Mouse (Mus musculus): ENCODE results near the gene Cfdp1.

Cfdp1 gene

DNA sequence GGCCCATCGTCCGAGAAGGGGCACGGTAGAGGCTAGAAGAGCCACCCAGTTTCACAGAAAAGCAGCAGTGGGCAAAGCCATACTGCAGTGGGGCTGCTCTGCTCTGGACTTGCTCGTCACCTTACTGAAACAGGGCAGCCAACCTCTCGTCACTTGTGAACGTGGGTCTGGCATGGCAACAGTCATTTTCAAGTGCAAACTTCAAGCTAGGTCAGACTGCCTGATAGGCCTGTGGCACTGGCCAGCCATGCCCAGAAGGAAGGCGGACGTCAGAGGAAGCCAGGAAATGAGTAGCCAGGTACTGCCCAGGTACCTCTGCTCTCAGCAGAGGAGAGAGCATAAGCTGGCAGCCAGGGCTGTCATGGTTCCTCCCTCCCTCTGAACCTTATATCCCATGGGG is 113.1 kb downstream of the Cfdp1 start:
- no peak for DNase-seq (ENCODE audit: low spot score in 2 of 2)

DNA sequence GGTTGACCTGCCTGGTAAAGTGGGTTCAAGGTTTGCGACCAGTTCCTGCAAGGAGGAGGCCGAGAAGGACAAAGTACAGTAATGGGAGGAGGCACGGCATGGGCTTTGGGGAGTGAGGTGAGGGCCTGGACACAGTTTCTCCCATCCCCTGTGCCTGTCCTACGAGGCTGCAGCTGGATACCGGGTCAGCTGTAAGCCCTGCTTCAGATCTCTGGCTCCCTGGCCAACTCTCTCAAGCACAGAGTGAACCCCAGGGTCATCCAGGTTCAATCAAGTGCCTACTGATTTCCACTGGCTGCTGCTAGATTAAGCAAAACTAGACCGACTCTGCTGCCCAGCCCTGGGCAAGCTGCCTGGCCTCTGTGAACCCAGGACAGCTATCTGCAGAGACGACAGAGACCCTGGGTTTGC is 113.8 kb downstream of the Cfdp1 start:
- no peak for DNase-seq (ENCODE audit: low spot score in 2 of 2)

DNA sequence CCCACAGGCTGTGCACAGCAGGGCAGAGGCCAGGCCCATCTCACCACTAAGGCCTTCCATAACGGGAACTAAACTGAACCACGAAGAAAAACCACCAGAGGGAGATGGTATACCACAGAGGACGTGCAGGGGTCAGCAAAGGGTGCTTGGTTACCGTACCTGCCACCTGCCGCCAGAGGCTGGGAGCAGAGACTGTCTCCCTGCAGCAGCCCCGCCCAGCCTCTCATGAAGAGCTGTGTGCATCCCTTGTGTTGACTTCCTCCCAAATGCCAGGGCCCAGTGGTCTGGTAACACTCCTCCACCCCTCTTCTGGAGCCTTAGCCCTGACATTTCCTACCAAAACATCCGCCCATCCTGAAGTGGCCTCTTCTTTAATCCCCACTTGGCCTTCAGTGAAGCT is 114.5 kb downstream of the Cfdp1 start:
- no peak for DNase-seq (ENCODE audit: low spot score in 2 of 2)

DNA sequence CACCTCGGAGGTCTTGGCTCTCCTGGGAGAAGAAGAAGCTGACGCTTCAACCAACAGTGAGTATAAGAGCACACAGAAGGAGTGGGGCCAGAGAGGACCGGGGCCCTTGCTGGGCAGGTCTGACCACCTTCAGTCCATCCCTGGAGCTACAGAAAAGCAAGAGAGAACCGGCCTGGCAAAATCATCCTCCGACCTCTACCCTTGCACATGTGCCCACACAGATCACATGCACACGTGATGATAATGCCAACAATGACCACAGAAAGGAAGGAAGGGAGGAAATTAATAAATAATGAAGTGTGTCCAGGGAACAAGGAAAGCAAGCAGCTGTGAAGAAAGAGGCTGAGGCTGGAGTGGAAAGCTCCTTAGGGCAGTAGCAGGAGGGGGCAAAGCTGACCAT is 115.2 kb downstream of the Cfdp1 start:
- no peak for DNase-seq (ENCODE audit: low spot score in 2 of 2)

DNA sequence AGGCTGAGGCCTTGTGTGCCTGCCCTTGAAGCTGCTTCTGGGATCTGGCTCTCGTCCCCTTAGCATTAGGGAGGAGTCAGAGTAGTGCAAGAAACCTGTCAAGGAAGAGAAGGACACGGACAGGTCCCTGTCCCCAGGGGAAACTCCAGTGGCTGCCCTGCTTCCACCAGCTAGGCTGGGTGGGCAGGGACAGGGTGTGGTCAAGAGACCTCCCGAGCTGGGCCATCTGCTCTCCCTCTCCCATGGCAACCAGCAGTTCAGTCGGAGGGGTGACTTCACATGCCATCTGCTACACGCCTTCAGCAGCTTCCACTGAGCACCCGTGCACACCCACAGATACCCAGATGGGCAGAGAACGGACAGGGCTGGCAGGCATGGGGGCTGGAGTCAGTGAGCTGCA is 117.8 kb downstream of the Cfdp1 start:
- DNase-seq (ENCODE audit: low spot score in 2 of 2): no peak

DNA sequence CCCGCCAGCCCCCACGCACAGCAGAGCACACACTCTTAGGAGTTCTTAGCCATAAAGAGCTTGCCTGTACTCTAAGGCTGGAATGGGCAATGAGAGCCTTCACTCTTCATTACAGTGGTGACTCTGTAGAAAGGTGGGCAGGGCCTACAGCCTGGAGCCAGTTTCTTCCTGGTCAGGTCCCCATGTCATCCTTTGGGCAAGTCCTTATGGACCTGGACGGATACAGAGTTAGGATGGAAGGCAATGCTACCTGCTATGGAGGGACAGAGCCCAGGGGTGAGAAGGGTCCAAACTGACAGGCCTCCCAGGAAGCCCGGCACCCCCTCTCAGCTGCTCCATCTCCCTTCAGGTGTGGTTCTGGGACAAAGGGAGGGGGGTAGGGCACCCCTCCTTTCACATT is 118.3 kb downstream of the Cfdp1 start:
- DNase-seq (ENCODE audit: low spot score in 2 of 2): no peak

DNA sequence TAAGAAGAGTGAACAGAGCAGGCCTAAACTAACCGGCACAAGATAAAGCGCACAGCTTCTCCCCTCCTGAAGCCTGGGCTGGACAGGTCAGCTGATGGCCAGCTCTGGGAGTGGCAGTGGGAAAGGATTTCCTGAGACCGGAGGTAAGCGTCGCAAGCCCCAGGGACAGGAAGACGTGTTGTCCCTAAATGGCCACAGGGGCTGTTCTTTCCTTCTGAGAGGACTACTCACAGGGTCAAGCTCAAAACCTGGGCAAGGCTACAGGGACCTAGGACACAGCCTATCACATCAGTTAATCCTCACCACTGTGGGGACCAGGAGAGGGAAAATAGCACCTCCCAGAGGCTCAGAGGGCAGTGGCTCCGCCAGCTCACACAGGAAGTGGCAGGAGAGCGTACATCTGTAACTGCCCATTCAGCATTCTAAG is 118.7 kb downstream of the Cfdp1 start:
- DNase-seq (ENCODE audit: low spot score in 2 of 2): no peak

DNA sequence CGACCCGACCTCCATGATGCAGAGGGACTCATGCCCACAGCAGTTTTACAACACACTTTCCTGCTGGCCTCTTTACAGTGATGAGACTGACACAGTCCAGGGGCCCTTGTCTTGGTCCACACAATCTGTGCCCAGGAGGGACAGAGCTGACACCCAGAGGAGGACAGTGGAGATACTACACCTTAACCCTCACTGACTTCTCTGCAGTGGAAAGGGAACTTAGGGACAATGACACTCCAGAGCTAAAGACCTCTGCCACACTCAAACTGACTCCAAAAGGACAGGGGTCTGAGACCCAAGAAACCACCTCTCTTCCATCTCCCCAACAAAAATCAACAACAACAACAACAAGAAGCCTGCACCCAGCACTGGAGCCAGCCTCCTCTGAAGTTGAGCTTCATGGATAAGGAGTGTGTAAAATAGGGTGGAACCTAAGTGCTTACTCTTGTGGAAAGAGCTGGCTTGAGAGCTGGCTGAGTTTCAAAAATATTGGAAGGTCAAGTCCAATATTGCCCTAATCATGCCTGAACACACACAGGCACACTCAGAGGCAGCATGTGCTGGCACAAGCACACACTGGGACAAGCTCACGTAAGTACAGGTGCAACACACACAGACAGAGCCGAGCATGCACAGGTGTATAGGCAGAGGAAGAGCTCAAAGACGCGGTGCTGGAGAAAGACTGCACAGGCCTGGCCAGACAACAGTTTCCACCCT is 119.7 kb downstream of the Cfdp1 start:
- DNase-seq (ENCODE audit: low spot score in 2 of 2): no peak

DNA sequence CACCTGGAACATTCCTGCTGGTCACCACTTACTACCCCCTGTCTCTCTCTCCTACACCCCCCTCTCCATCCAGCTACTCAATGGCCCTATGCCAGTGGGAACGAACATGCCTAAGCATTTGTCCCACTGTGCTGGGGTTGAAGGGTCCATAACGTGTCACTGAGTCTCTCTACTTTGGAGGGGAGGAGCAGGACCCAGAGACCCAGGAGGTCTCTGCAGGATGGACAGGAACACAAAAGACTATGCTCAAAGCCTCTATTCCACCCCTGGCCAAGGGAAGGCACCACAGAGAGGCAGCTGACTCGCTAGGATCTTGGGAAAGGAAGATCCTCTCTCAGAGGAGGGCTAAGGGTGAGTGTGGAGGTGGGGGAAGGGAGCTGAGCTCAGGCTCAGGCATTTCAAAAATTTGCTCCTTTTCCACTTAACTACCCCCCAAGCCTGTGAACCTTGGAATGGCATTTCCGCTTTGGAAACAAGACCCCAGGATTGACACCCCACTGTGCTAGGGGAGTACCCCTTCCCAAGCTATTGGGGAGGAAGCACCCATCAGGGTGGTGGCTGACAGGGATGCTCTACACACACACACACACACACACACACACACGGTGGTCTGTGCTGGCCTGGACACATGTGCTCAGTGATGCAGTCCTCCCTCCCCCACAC is 120.4 kb downstream of the Cfdp1 start:
- DNase-seq (ENCODE audit: low spot score in 2 of 2): no peak

DNA sequence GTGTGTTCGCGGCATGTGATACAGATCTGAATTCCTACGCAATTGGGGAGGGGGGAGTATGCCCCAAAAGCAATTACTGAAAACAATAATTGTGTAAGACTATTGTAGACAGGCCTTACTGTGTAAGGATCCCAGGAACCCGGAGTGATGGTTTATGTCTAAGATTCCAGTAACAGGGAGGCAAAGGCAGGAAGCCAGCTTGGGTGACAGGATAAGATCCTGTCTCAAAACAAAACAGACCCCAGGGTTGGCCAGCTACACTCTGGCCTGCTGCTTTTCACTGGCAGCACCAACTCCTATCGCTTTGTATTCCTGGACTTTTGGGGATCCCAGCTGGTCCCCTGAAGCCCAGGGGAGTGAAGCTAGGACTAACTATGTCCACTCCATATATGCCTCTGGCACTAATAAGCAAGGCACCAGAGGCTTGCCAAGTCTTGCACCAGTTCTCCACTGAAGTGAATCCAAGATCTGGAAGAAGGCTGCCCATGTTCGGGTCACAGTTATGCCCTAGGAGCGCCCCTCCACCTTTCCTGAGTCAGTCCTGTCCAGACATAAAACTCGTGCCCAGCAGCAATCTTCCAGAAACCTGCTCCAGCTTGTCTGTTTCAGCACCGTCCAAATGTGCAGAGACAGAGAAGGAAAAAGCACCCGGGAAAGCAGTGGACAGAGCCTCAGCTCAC is 121.5 kb downstream of the Cfdp1 start:
- no peak for DNase-seq (ENCODE audit: low spot score in 2 of 2)

DNA sequence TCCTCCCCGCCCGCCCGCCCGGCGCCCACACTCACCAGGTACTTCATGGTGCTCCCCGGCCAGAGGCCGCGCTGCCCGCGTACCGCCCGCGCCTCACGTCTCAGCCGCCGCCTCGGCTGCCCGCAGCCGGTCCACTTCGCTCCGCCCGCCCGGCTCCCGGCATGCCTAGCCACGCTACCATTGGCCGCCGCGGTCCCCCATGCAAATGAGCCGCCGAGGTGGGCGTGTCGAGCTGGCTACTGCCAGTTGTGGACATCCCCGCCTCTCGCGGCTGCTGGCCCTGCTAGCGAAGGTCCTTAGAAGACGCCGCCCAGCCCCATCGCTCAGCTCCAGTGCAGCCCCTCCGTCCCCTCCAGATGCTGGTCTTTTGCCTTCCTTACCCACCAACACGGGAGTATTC is 122.1 kb downstream of the Cfdp1 start:
- DNase-seq (ENCODE audit: low spot score in 2 of 2): peak; percentile 97 to 98

DNA sequence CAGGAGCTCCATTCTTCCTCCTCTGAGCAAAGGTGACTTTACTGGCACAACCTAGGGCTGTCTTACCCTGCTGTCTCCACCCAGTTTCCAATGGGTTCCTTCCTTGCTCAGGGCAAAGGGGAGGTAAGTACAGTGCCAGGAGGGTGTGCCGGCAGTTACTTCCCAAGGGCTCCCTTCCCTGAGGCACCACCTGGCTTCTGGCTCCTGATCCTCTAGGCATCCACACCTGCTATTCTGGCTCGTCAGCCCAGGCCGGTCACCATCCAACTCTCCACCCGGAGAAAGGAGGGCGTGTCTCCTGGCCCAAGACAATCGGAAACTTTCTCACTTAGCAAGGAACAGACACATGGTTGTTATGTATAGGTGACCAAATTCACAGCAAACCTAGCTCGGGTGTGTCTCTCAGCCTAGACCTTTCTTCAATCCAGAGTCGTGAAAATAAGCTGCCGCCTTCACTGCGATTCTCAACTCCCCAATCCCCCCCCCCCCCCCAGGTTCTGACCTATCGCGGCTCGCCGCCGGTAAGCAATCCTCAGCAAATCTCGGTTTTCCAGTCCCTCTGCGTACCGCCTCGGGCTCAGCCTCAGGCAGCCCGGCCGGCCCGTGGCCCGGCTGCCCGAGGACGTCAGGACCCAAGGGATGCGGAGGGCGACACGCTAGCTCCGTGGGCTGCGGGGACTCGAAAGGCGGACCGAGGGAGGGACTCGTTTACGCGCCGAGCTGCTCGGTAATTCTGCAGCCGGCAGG is 122.7 kb downstream of the Cfdp1 start:
- DNase-seq (ENCODE audit: low spot score in 2 of 2): no peak

DNA sequence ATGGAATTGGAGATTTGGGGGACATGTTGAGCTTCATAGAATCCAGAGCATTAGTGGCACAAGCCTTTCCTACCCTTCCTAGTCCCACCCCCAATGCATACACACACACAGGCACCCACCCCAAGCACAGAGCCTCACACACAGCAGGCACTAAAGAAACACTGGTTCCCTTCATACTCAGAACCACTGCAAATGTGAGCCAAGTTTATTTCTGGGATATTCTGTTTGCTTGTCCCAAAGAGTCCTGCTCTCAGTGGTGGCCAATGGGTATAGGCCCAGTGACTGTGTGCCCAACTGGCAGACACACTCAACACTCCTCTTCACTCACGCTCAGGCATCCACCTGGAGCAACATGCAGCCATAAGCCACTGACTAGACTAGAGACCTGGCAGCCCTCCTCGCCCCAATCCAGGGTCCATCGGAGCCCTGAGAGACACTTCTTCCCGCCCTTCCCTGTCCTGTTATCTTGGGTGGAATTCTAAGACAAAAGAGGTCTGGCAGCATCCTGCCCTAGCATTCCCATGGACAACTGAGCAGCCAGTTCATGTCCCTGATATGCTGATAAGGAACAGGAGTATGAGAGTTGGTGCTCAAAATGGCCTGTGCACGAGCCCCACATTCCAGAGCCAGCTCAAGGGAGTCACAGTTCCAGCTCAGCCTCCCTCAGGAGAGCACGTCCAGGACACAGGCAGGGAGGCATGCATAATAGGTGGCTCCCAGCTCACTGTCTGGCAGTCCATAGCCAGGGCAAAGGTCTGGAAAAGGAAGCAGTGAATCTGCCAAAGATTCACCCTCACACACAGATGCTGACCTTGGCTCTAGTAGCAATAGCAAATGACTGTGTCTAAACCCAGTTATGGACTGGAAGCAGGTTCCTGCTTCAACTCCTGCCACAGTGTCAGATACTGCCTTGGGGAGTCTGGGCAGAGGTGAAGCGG is 124.6 kb downstream of the Cfdp1 start:
- DNase-seq (ENCODE audit: low spot score in 2 of 2): no peak

DNA sequence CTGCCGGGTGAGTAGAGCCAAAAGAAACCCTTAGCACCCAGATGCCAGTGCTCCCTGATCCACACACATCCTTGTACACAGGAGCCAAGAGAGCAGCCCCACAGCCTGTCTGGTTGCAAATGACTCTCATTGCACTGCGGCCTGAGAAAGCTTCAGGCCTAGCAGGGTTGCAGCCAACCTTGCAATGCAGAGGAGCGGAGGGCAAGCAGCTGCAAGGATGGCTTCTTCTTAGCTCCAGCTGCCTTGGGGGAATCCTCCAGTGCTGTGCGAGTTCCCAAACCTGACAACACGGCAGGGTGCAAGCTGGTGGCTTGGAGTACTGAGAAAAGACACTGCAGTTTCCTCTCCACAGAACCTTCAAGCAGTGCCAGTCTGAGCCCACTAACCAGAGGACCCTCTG is 125.6 kb downstream of the Cfdp1 start:
- no peak for DNase-seq (ENCODE audit: low spot score in 2 of 2)

DNA sequence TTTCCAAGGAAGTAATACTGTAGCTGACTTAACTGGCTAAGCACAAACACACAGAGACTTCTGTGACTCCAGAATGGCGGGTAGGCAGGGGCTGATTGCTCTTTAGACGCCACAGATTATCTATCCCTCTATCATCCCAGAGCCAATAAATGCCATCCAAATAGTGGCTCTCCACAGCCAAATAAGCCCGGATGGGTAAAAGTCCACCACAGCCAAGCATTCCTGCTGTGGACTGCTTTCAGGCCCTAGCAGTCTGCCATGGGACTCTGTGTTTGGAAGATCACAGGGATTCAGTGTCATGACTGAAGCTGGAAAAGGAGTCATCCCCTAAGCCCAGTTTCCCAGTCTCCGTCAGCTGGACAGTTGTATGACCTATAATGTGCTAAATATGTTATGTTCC is 126.5 kb downstream of the Cfdp1 start:
- DNase-seq (ENCODE audit: low spot score in 2 of 2): no peak

DNA sequence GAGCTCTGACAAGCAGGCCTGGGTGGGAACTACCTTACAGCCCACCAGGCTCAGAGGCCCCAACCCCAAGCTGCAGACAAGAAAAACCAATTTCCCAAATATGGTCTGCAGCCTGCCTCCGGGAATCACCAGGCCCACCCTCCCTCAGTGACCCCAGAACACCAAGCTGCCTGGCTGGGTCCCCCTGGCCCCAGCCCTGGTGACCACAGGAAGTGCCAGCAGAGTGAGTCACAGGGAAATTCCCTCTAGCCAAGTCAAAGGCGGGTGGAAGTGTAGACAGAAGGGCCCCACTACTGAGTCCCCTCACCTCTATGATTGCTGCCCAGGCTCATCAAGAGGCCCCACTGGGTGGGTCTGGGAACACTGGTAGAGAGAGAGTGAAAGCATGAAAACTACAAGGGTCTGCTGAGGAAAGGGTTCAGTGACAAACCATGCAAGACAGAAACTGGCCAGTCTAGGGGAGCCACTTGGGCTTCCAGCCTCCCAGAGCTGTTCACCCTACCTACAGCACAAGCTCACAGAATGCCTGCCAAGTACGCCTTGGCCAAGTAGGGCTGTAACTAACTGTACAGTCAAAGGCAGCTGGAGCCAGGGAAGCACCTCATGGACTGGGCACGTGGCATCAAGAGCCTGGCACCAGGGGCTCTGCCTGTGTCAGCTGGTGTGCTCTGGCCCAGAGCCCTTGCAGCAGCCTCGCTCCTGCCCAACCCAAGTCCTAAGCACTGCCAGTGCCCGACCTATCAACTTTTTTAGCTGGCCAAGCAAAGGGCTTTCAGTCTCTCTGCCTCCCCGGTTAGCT is 127.8 kb downstream of the Cfdp1 start:
- DNase-seq (ENCODE audit: low spot score in 2 of 2): peak; percentile 59 to 81

DNA sequence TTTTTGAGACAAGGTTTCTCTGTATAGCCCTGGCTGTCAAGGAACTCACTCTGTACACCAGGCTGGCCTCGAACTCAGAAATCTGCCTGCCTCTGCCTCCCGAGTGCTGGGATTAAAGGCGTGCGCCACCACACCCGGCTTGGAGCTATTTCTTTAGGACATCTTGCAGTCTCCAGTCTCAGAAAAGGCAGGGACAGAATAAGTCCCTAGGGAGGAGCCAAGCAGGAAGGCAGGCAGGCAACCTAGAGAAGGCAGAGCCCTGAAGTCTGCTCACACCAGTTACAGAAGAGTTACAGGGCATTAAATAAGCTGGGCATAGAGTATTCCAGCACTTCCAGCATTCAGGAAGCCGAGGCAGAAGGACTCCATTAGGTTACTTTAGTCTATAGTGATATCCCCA is 128.8 kb downstream of the Cfdp1 start:
- no peak for DNase-seq (ENCODE audit: low spot score in 2 of 2)

DNA sequence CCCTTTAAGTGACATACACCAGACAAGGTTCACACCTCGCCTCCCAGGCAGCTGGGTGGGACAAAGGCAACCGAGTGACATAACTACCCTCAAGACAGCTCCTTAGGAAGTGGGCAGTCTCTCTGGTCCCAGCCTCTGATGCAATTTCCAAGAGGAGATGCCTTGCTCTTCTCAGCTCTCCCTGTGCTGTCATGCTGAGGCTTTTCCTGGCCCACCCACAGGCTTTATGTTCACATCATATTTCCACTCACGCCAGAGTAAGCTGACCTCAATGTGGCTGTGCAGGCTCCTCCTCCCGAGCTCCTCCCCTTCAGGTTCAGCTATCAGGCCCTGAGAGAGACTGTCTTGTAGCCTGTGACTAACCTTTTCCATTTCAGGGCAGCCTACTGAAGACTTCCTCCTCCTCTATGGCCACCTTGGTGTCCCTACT is 134.0 kb downstream of the Cfdp1 start:
- no peak for DNase-seq (ENCODE audit: low spot score in 2 of 2)

DNA sequence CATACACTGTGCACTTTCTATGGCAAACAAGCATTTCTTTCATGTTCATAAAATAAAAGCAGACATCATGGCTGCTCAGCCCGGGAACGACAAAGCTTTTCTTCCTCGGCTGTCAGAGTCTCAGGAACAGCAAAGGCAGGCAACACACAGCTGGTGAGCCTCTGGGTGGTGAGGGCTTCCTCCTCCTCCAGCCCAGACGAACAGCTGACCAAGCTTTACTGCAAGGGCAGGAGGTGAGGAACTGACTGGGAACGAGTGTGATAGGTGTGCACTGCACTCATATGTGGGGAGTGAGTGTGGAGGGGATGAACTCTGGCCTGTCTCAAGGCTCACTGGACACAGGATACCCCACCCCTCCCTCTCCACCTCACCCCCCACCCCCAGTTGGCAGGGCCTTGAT is 135.2 kb downstream of the Cfdp1 start:
- DNase-seq (ENCODE audit: low spot score in 2 of 2): no peak
